Mouse (Mus musculus) liver, embryonic 14.5 days (tissue): ENCODE data around the gene Dip2a. TPM values are rescaled to one million over a fixed set of nuclear protein-coding genes. Genes with fewer than 3 reads are reported as not detected.

ENCODE experiments used
- ATAC-seq: fragments of 200-750 bp; cut with Nextera tagmentation; 2 replicates; pipeline ENCODE4 v1.8.0; 2017; ENCODE audit warnings: moderate number of reproducible peaks, mild to moderate bottlenecking, moderate library complexity; ENCODE audit not compliant: insufficient read depth
- DNase-seq, 3 experiments: peaks; one replicate each; pipeline ENCODE4 v3.0.0-alpha.2; 2012 to 2013; ENCODE audit warnings: low read depth in 3 of 3, low spot score in 3 of 3
- H3K27ac ChIP-seq: fragments of 300-500 bp; sonication (generic); 2 replicates; pipeline ENCODE4 v1.5.1; 2014; ENCODE audit warnings: moderate library complexity, mild to moderate bottlenecking, control low read depth, inconsistent platforms
- H3K27me3 ChIP-seq: fragments of 300-500 bp; sonication (generic); 2 replicates; pipeline ENCODE4 v1.6.1; 2014; ENCODE audit warnings: mild to moderate bottlenecking, low read length, moderate library complexity; ENCODE audit not compliant: control insufficient read depth, insufficient read depth
- H3K36me3 ChIP-seq: fragments of 300-500 bp; sonication (generic); replicated peaks from 2 replicates; pipeline ENCODE4 v1.6.1; 2014; ENCODE audit warnings: low read depth; ENCODE audit not compliant: control insufficient read depth, insufficient read depth
- H3K4me1 ChIP-seq, 2 experiments: fragments of 200-500 bp in 1 of 2; fragments of 300-500 bp in 1 of 2; sonication (generic) in 1 of 2; replicated peaks; 2 replicates each; pipeline ENCODE4 v1.6.1; 2012 to 2014; ENCODE audit warnings: antibody characterized with exemption in 1 of 2, inconsistent platforms in 1 of 2, low read length in 1 of 2; ENCODE audit not compliant: control insufficient read depth in 2 of 2, insufficient read depth in 2 of 2
- H3K4me2 ChIP-seq: fragments of 300-500 bp; sonication (generic); 2 replicates; pipeline ENCODE4 v1.6.1; 2014; ENCODE audit warnings: low read depth, mild to moderate bottlenecking, control low read depth, moderate library complexity
- H3K4me3 ChIP-seq, 2 experiments: fragments of 200-500 bp in 1 of 2; fragments of 300-500 bp in 1 of 2; sonication (generic) in 1 of 2; 2 replicates each; pipeline ENCODE4 v1.5.1; 2012 to 2014; ENCODE audit warnings: low read depth in 2 of 2, low read length in 2 of 2, mild to moderate bottlenecking in 2 of 2, control low read depth in 1 of 2, inconsistent platforms in 1 of 2, moderate library complexity in 1 of 2; ENCODE audit not compliant: insufficient read depth in 1 of 2
- H3K9ac ChIP-seq: fragments of 300-500 bp; sonication (generic); replicated peaks from 2 replicates; pipeline ENCODE4 v1.6.1; 2014; ENCODE audit warnings: mild to moderate bottlenecking, control low read depth, moderate library complexity
- H3K9me3 ChIP-seq: fragments of 300-500 bp; sonication (generic); 2 replicates; pipeline ENCODE4 v1.6.1; 2016; ENCODE audit warnings: low read length, mixed read lengths; ENCODE audit not compliant: control insufficient read depth
- CTCF ChIP-seq: IDR thresholded peaks from 2 replicates; pipeline ENCODE4 v1.5.1; 2016; ENCODE audit warnings: antibody characterized with exemption, low read depth, control low read depth
- EP300 ChIP-seq: IDR thresholded peaks from 2 replicates; pipeline ENCODE4 v1.6.1; 2016; ENCODE audit warnings: antibody characterized with exemption, low read depth
- WGBS: fragments of 180-500 bp; shearing (Covaris S2); extraction: QIAGEN DNeasy Blood & Tissue Kit; methylation state at CpG from one replicate; pipeline ENCODE4 v1.1.7; 2014; ENCODE audit not compliant: insufficient replicate concordance; 5-methylcytosine and 5-hydroxymethylcytosine counted together
- polyA plus RNA-seq, 2 experiments: library from polyadenylated mRNA; depleted of rRNA in 1 of 2; stranded (reverse) in 1 of 2; unstranded in 1 of 2; fragments of >200 nt; fragmentation: Nextera tagmentation in 1 of 2; extraction: Ambion mirVana in 1 of 2; gene quantifications; 2 replicates each; pipeline versions ENCODE4 v1.2.1 to v1.2.3; 2012 to 2014

Dip2a gene
- polyA plus RNA-seq (2012; rRNA removed), result 1.7 and 1.8 TPM in 2 replicates
- 0.62 and 0.69 TPM in 2 replicates for polyA plus RNA-seq (2014; fragmentation: Nextera tagmentation; extraction: Ambion mirVana)

DNA sequence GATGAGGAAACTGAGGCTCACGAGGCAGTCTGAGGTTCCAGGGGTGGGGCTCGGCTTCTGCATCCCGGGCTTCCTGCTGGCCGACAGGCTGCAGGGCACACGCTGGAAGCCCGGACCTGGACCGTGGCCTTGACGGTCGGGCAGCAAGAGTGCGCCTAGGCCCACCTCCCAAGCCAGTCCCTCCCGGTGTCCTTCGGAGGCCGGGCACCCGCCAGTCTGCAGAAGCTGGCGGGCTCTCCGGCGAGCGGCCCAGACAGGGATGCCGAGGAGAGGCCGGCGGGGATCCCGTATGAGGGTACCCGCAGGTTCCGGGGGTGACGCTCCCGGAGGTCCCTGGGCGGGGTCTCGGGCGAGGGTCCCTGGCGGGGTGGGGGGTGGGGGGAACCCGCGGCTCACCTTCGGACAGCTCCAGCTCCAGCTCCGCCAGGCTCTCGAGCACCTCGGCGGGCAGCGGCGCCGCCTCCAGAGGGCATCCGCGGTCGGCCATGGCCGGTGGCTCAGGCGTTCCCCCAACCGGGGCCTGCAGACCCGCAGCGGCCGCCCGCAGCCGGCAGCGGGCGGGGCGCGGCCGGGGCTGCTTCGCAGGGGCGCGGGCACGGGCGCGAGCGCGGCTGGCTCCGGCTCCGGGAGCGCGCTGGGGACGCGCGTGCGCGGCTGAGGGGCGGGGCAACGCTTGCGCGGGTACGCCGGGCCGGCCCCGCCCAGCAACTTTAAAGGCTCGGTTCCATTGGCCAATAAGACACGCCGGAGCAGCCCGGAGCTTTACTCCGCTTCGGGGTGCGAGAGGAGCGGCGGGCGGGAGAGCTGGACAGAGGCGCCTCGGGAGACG lies at the start of gene Dip2a:
Dip2a (minus strand) TSS at position 581 of the 829 bp plus-strand sequence.
- Histone ChIP-seq H3K4me1 (peaks cover 6 to 7% of the 10 kb centered on the region in 2 experiments; a peak in 3 of 4 replicates), H3K27ac (no peak within 1 kb of the TSS; the same call in 1 of the 2 replicates), H3K27me3 (peaks cover 8% of the 10 kb centered on the region), H3K36me3 (no peaks in the 10 kb centered on the region), H3K4me3 (peak within 1 kb of the TSS; percentile 90), H3K9me3 (no peaks in the 10 kb centered on the region), H3K4me2 (peak within 1 kb of the TSS; percentile 72), H3K9ac (peak within 1 kb of the TSS; percentile 76)
- ATAC-seq, result peak; percentile 94
- no peak for TF ChIP-seq CTCF
- no peak for TF ChIP-seq EP300
- WGBS, result under 1% methylated on average over 92 of the region's 94 CpGs
- peak; percentile 78 to 81 (median 80) for DNase-seq

DNA sequence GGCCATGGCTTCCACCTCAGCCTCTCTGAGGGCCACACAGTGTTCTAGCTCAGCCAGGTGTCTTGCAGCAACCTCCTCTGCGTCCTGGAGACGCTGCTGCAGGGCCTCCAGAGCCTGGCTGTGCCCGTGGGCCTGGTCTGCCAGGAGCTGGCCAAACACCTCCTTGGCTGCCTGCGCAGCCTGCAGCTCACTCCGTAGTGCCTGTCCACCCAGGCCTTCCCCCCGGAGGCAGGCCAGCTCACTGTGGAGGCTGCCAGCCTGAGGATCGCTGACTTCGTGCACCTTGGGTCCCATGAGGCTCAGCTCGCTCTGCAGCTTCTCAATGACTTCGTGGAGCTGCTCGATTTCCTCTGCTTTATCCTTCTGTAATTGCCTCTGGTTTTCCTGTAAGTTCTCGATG lies 47.5 kb upstream of the Dip2a start:
- H3K9ac ChIP-seq, result no peak overlapping the region
- H3K27me3 ChIP-seq, result no peaks in the 10 kb centered on the region
- WGBS, result 87% methylated on average over 12 of the region's 12 CpGs
- H3K4me2 ChIP-seq, result no peak overlapping the region
- no peaks in the 10 kb centered on the region for H3K4me1 ChIP-seq
- TF ChIP-seq EP300 (no peak), CTCF (no peak)
- no peak overlapping the region for H3K4me3 ChIP-seq
- H3K27ac ChIP-seq, result no peak overlapping the region
- DNase-seq, result no peak
- peaks cover 58% of the 10 kb centered on the region for H3K36me3 ChIP-seq
- no peaks in the 10 kb centered on the region for H3K9me3 ChIP-seq
- no peak for ATAC-seq

- Histone ChIP-seq H3K4me2 (no peak overlapping the region), H3K27me3 (no peaks in the 10 kb centered on the region), H3K4me3 (no peak overlapping the region), H3K4me1 (no peaks in the 10 kb centered on the region), H3K9ac (no peak overlapping the region), H3K9me3 (no peaks in the 10 kb centered on the region), H3K27ac (no peak overlapping the region), H3K36me3 (peaks cover 58% of the 10 kb centered on the region)
- TF ChIP-seq CTCF, result peak; percentile 76
- no peak for TF ChIP-seq EP300
- DNase-seq, result no peak
- ATAC-seq, result no peak
- WGBS, result 88% methylated on average over 9 of the region's 9 CpGs
These were observed 46.7 kb upstream of the Dip2a start for GRCm38 (mm10) chr10:76391786-76392185.

GRCm38 (mm10) chr10:76391166-76391565 lies 46.1 kb upstream of the Dip2a start:
- H3K27me3 ChIP-seq, result no peaks in the 10 kb centered on the region
- no peak for DNase-seq
- H3K4me2 ChIP-seq, result no peak overlapping the region
- no peak overlapping the region for H3K4me3 ChIP-seq
- WGBS, result 84% methylated on average over 9 of the region's 9 CpGs
- no peak overlapping the region for H3K9ac ChIP-seq
- ATAC-seq, result no peak
- TF ChIP-seq EP300, result no peak
- no peak for TF ChIP-seq CTCF
- H3K27ac ChIP-seq, result no peak overlapping the region
- H3K9me3 ChIP-seq, result no peaks in the 10 kb centered on the region
- H3K4me1 ChIP-seq, result no peaks in the 10 kb centered on the region
- H3K36me3 ChIP-seq, result peaks cover 63% of the 10 kb centered on the region

- Histone ChIP-seq H3K9me3 (no peaks in the 10 kb centered on the region), H3K27ac (no peak overlapping the region), H3K27me3 (no peaks in the 10 kb centered on the region), H3K36me3 (peaks cover 59% of the 10 kb centered on the region), H3K4me3 (no peak overlapping the region), H3K4me1 (no peaks in the 10 kb centered on the region), H3K4me2 (no peak overlapping the region), H3K9ac (no peak overlapping the region)
- 92% methylated on average over 18 of the region's 18 CpGs for WGBS
- TF ChIP-seq EP300 (no peak), CTCF (no peak)
- ATAC-seq (no peak), DNase-seq (no peak)
These were observed 29.9 kb upstream of the Dip2a start for GRCm38 (mm10) chr10:76374981-76375380.
